Mouse (Mus musculus): ENCODE data around the gene Wdr38. TPM values are rescaled to one million over a fixed set of nuclear protein-coding genes. Genes with fewer than 3 reads are reported as not detected.

Wdr38 gene
- polyA plus RNA-seq, 1 experiment: 0.61 TPM

DNA sequence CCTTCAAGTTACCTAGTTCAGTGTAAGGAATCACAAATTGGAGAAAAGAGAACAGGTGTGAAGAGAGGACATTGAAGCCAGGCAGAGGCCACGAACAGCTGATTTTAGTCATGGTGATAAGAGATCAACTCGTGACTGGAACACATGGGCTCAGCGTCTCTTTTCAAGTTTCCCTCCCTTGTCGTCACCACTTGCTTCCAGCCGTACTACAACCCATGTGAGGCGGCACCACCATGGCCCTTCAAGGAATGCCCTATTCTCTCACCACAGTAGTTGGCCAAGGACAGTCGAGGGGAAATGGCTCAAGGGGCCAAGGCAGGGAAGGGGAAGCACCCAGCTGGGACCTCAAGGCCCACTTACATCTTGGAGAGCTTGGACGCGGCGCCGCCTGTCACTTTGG lies 7.1 kb downstream of the Wdr38 start:
- peaks cover 51% of the 10 kb centered on the region for H3K79me3 ChIP-seq (ENCODE audit: low read depth)
- TF ChIP-seq MYOD1 (IDR thresholded peaks at IDR 0.05; ENCODE audit: control insufficient read depth, insufficient read length, low read depth) (no peak), MYOG (IDR thresholded peaks at IDR 0.05; ENCODE audit: control insufficient read depth, extremely low read depth, insufficient read length) (no peak), CTCF (IDR thresholded peaks at IDR 0.05; ENCODE audit: control insufficient read depth, insufficient read depth, insufficient read length) (no peak), MAX (IDR thresholded peaks at IDR 0.05) (no peak), FOSL1 (IDR thresholded peaks at IDR 0.05; ENCODE audit: insufficient read depth, low read length, poor library complexity, severe bottlenecking) (no peak), USF1 (IDR thresholded peaks at IDR 0.05; ENCODE audit: low read depth) (no peak), CEBPB (IDR thresholded peaks at IDR 0.05; ENCODE audit: low read depth) (no peak)

DNA sequence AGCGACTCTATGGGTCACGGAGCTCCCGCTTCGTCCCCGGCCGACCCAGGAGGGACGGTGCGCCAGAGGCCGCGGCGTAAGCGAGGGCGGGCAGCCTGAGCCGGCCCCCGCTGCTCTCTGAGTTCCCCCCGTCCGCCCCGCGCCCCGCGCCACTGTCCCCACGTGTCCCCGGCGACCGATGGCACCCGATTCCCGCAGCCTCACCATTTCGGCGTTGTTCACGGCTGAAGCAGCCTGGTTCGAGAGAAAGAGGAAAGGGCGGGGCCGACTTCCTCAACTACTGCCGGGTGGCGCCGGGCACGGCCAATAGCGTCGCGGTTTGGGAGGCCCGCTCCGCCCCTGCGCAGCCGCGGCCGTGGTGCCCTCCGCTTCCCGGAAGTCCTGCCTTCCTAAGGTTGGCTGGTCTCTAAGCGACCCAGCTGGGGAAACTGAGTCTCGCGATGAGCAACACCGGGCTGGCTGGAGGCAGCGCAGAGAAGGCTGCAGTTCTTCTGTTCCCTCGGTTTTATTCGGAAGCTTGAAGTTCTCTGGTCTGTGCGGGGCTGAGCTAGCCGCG lies 7.7 kb downstream of the Wdr38 start, which contains the start of gene Arpc5l:
Gene Arpc5l (plus strand): TSS at position 469 of the 556 bp plus-strand sequence.
- H3K27me3 ChIP-seq (ENCODE audit: control insufficient read depth, insufficient read depth, insufficient read length): no peaks in the 10 kb centered on the region
- peaks cover 85% of the 10 kb centered on the region for H3K79me2 ChIP-seq (ENCODE audit: control insufficient read depth, insufficient read depth)
- H3ac ChIP-seq (ENCODE audit: control insufficient read depth, insufficient read length, low read depth): peak within 1 kb of the TSS; percentile 92
- TF ChIP-seq MAX (IDR thresholded peaks at IDR 0.05): peak; percentile 77
- TF ChIP-seq USF1 (IDR thresholded peaks at IDR 0.05; ENCODE audit: low read depth): no peak
- H3K36me3 ChIP-seq (ENCODE audit: control insufficient read depth, insufficient read depth): peaks cover 43% of the 10 kb centered on the region
- H3K79me3 ChIP-seq (ENCODE audit: low read depth): peaks cover 55% of the 10 kb centered on the region
- H3K4me3 ChIP-seq (ENCODE audit: insufficient read depth, poor library complexity, severe bottlenecking): peak within 1 kb of the TSS; percentile 84

More for the DNA sequence above, 7.1 kb downstream of the Wdr38 start:
- peak overlapping the region; percentile 84 for H3K4me3 ChIP-seq (ENCODE audit: insufficient read depth, poor library complexity, severe bottlenecking)
- H3K36me3 ChIP-seq (ENCODE audit: control insufficient read depth, insufficient read depth): peaks cover 49% of the 10 kb centered on the region
- H3K79me2 ChIP-seq (ENCODE audit: control insufficient read depth, insufficient read depth): peaks cover 79% of the 10 kb centered on the region
- peak overlapping the region; percentile 92 for H3ac ChIP-seq (ENCODE audit: control insufficient read depth, insufficient read length, low read depth)
- H3K27me3 ChIP-seq (ENCODE audit: control insufficient read depth, insufficient read depth, insufficient read length): no peaks in the 10 kb centered on the region

DNA sequence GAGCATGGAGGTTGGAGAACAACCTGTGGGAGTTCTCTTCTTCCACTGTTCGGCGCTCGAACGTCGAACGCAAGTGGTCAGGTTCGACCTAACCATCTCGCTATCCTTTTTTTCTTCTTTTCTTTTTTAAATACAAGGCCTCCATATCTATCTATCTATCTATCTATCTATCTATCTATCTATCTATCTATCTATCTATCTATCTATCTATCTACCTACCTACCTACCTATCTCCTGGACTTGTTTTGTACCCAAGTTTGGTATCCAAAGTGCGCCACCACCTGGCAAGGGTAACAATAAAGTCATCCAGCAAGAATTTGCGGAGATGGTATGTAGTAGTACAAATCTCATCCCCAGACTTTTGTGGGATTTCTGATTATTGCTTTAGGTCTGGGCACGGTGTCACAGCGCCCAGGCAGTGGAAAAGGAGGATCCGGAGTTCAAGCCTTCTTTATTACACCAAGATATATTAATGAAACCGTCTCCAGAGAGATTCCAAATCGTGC lies 8.4 kb downstream of the Wdr38 start, which contains the start of gene Rpl35:
Gene Rpl35 (minus strand): TSS at position 51 of the 506 bp plus-strand sequence.
- no peaks in the 10 kb centered on the region for H3K27me3 ChIP-seq (ENCODE audit: control insufficient read depth, insufficient read depth, insufficient read length)
- peaks cover 92% of the 10 kb centered on the region for H3K79me2 ChIP-seq (ENCODE audit: control insufficient read depth, insufficient read depth)
- H3K36me3 ChIP-seq (ENCODE audit: control insufficient read depth, insufficient read depth): peaks cover 37% of the 10 kb centered on the region
- H3K4me3 ChIP-seq (ENCODE audit: insufficient read depth, poor library complexity, severe bottlenecking): peak within 1 kb of the TSS; percentile 84
- peaks cover 57% of the 10 kb centered on the region for H3K79me3 ChIP-seq (ENCODE audit: low read depth)
- TF ChIP-seq MYOG (IDR thresholded peaks at IDR 0.05; ENCODE audit: control insufficient read depth, extremely low read depth, insufficient read length) (no peak), MAX (IDR thresholded peaks at IDR 0.05) (no peak), USF1 (IDR thresholded peaks at IDR 0.05; ENCODE audit: low read depth) (no peak), CEBPB (IDR thresholded peaks at IDR 0.05; ENCODE audit: low read depth) (no peak), FOSL1 (IDR thresholded peaks at IDR 0.05; ENCODE audit: insufficient read depth, low read length, poor library complexity, severe bottlenecking) (no peak), MYOD1 (IDR thresholded peaks at IDR 0.05; ENCODE audit: control insufficient read depth, insufficient read length, low read depth) (no peak)
- peak within 1 kb of the TSS; percentile 92 for H3ac ChIP-seq (ENCODE audit: control insufficient read depth, insufficient read length, low read depth)

DNA sequence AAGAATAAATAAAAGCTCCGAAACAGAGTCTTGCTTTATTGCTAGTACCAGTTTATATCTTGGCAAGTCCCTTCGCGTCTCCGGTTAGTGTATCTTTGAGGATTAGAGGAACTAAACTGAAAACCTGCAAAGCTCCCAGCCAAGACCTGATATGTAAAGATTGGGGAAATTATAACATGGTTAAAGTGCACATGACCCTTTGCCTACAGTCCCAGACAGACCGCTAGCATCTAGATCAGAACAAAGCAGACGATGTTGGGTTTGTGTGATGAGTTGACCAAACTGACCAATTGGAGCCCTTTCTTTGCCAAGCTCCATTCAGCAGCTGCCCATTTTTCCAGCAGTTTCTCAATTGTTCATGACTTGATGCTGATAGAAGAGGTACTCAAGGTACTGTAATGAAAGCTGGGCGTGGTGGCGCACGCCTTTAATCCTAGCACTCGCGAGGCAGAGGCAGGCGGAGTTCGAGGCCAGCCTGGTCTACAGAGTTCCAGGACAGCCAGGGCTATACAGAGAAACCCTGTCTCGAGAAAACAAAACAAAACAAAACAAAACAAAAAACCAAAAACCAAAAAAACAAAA lies 9.0 kb downstream of the Wdr38 start:
- H3ac ChIP-seq (ENCODE audit: control insufficient read depth, insufficient read length, low read depth): no peak overlapping the region
- peaks cover 58% of the 10 kb centered on the region for H3K79me3 ChIP-seq (ENCODE audit: low read depth)
- TF ChIP-seq CTCF (IDR thresholded peaks at IDR 0.05; ENCODE audit: control insufficient read depth, insufficient read depth, insufficient read length): no peak
- no peak for TF ChIP-seq MYOG (IDR thresholded peaks at IDR 0.05; ENCODE audit: control insufficient read depth, extremely low read depth, insufficient read length)
- TF ChIP-seq USF1 (IDR thresholded peaks at IDR 0.05; ENCODE audit: low read depth): no peak
- no peak for TF ChIP-seq FOSL1 (IDR thresholded peaks at IDR 0.05; ENCODE audit: insufficient read depth, low read length, poor library complexity, severe bottlenecking)
- no peak for TF ChIP-seq MAX (IDR thresholded peaks at IDR 0.05)
- TF ChIP-seq CEBPB (IDR thresholded peaks at IDR 0.05; ENCODE audit: low read depth): no peak
- no peak for TF ChIP-seq MYOD1 (IDR thresholded peaks at IDR 0.05; ENCODE audit: control insufficient read depth, insufficient read length, low read depth)
- peak overlapping the region; percentile 84 for H3K4me3 ChIP-seq (ENCODE audit: insufficient read depth, poor library complexity, severe bottlenecking)
- peaks cover 31% of the 10 kb centered on the region for H3K36me3 ChIP-seq (ENCODE audit: control insufficient read depth, insufficient read depth)
- peaks cover 93% of the 10 kb centered on the region for H3K79me2 ChIP-seq (ENCODE audit: control insufficient read depth, insufficient read depth)
- no peaks in the 10 kb centered on the region for H3K27me3 ChIP-seq (ENCODE audit: control insufficient read depth, insufficient read depth, insufficient read length)

DNA sequence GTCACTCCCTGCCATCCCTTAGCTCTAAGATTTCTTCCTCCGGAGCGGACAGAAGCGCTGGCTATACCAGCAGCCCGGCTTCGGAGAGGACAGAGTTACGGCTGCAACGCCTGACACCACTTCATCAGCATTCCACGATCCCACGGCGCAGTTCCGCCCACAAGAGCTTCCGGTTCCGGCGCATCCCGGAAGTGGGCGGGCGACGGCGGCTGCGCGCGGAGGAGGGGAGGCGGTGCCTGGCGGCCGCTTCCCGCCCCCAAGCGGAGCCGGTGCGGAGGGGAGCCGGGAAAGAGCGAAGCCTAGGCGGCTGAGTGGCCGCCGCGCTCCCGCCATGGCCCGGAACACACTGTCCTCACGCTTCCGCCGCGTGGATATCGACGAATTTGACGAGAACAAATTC lies 10.6 kb downstream of the Wdr38 start:
- no peak for TF ChIP-seq USF1 (IDR thresholded peaks at IDR 0.05; ENCODE audit: low read depth)
- TF ChIP-seq CEBPB (IDR thresholded peaks at IDR 0.05; ENCODE audit: low read depth): no peak
- no peak for TF ChIP-seq MYOD1 (IDR thresholded peaks at IDR 0.05; ENCODE audit: control insufficient read depth, insufficient read length, low read depth)
- peak; percentile 67 for TF ChIP-seq MAX (IDR thresholded peaks at IDR 0.05)
- TF ChIP-seq FOSL1 (IDR thresholded peaks at IDR 0.05; ENCODE audit: insufficient read depth, low read length, poor library complexity, severe bottlenecking): no peak

More for the DNA sequence above, 10.6 kb downstream of the Wdr38 start:
- no peaks in the 10 kb centered on the region for H3K27me3 ChIP-seq (ENCODE audit: control insufficient read depth, insufficient read depth, insufficient read length)
- H3K79me2 ChIP-seq (ENCODE audit: control insufficient read depth, insufficient read depth): peaks cover 93% of the 10 kb centered on the region
- peaks cover 60% of the 10 kb centered on the region for H3K79me3 ChIP-seq (ENCODE audit: low read depth)
- H3ac ChIP-seq (ENCODE audit: control insufficient read depth, insufficient read length, low read depth): peak overlapping the region; percentile 96
- peak overlapping the region; percentile 91 for H3K4me3 ChIP-seq (ENCODE audit: insufficient read depth, poor library complexity, severe bottlenecking)
- peaks cover 25% of the 10 kb centered on the region for H3K36me3 ChIP-seq (ENCODE audit: control insufficient read depth, insufficient read depth)

Measured in C2C12 (cell line).